Mouse (Mus musculus): ENCODE measurements at regions not wholly inside any gene's neighbourhood (a gene's known extent, or its start where the extent isn't known, plus 50 kb on each side); places are given as distances from the start of the nearest gene placed in this dataset.
A peak's percentile ranks its signal among the peaks of the same experiment; 100 is the strongest.

- DNase-seq = no peak
Observed at GRCm38 (mm10) chr6:135632671-135633070, 270.3 kb downstream of the Emp1 start.

- DNase-seq = no peak
Observed at GRCm38 (mm10) chr6:135636648-135637047, 274.3 kb downstream of the Emp1 start.

- no peak for DNase-seq
Observed at GRCm38 (mm10) chr6:135642711-135643110, 280.4 kb downstream of the Emp1 start.

- peak; percentile 1 for DNase-seq
Observed at GRCm38 (mm10) chr6:135646177-135646576, 283.8 kb downstream of the Emp1 start.

- no peak for DNase-seq
Observed at GRCm38 (mm10) chr6:135653002-135653401, 290.7 kb downstream of the Emp1 start.

- DNase-seq = no peak
Observed at GRCm38 (mm10) chr6:135662386-135662785, 300.0 kb downstream of the Emp1 start.

DNA sequence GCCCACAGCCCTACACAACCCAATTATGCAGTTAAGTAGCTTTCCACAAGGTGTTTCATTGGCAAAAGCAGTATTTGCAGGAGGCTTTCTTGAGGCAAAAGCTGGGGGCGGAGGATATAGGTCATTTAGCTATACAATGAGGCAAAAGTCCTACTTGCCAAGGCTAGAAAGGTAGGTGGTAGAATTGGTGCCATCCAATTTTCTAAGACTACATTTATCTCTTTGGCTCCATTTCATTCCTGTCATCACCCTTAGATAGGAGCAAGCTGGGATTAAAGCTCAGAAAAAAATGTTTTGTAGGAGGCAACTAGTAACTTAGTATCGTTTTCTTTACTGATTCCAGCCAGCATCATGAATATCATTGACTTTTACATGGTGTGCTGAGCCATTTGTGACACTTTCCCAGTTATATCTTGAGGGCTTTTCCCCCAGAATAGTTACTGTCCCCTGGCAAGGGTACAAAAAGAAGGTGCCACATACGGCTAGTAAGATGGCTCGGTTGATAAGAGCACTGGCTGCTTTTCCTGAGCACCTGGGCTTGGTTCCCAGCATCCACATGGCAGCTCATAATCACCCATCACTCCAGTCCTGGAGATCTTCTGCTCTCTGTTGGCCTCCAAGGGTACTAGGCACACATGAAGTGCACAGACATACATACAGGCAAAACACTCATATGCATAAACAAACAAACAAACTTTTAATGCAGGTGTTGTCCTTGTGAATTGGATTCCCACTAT, 300.6 kb downstream of the Emp1 start:
- no peak for DNase-seq

All from lung, postnatal 36 days (tissue).